Mouse (Mus musculus) macrophage (primary cell): Measurements from ENCODE around the gene Btbd35f12. TPM values are rescaled to one million over a fixed set of nuclear protein-coding genes. Genes with fewer than 3 reads are reported as not detected.
"Not testable (repeated sequence)": the region's sequence is repeated elsewhere in the genome, so short reads cannot be mapped to it uniquely, and the experiment has no call there.

ENCODE experiments used
- H3K27ac ChIP-seq: fragments of 350-480 bp; formaldehyde crosslinking; 2 replicates; pipeline ENCODE4 v1.9.0; 2021
- H3K36me3 ChIP-seq: fragments of 350-480 bp; formaldehyde crosslinking; 2 replicates; pipeline ENCODE4 v1.9.0; 2021; ENCODE audit errors: inconsistent target
- H3K4me3 ChIP-seq: fragments of 350-480 bp; formaldehyde crosslinking; 2 replicates; pipeline ENCODE4 v1.9.0; 2021; ENCODE audit errors: inconsistent target
- H3K79me2 ChIP-seq: fragments of 350-480 bp; formaldehyde crosslinking; 2 replicates; pipeline ENCODE4 v1.9.0; 2021; ENCODE audit errors: inconsistent target
- WGBS: methylation state at CpG from one replicate; pipeline ENCODE4 v1.1.7; 2026; ENCODE audit warnings: inconsistent platforms; ENCODE audit not compliant: missing documents; 5-methylcytosine and 5-hydroxymethylcytosine counted together
- polyA plus RNA-seq: library from polyadenylated mRNA; stranded (reverse); fragments of 250-400 nt; gene quantifications from 3 replicates; pipeline ENCODE4 v1.2.4, GENCODE M21; 2018; ENCODE audit warnings: inconsistent platforms
- total RNA-seq, 78 experiments: library from RNA; depleted of rRNA; stranded (reverse); fragments of 250-400 nt; gene quantifications; 1 replicate in 9 of 78; 2 replicates in 24 of 78; 3 replicates in 43 of 78; 4 replicates in 2 of 78; pipeline ENCODE4 v1.2.4; 2018; ENCODE audit warnings: inconsistent platforms in 56 of 78

Gene Btbd35f12
- not detected for total RNA-seq (2018; cell fraction: chromatin; rRNA removed)
- not detected for total RNA-seq (2018; cell fraction: cytosol; rRNA removed)
- total RNA-seq (2018; cell fraction: nucleus; rRNA removed) = not detected
- not detected in 3 replicates for polyA plus RNA-seq

DNA sequence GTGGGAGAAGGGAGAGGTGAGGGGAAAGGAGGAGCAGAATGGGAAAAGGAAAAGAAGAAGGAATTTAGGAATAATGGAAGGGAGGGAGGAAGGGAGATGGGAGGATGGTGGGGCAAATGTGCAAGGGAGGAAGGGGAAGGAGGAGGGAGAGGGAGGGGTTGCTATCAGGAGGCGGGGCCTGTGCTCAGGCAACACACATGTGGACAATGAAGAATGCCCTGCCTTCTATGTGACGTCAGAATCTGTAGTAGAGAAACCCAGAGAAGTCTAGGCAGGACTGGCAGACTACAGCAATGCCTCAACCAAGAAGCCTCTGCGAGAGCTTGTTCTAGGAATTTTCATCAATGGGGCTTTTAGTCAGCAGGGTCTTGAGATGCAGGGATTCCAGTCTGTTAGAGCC, at the start of gene Btbd35f12:
TSS of gene Btbd35f12 (plus strand) at position 301 of the 400 bp plus-strand sequence.
- not testable (repeated sequence) for H3K27ac ChIP-seq, H3K4me3 ChIP-seq, H3K79me2 ChIP-seq, H3K36me3 ChIP-seq
- no CpG with 5 or more reads among the region's 3 CpGs for WGBS

DNA sequence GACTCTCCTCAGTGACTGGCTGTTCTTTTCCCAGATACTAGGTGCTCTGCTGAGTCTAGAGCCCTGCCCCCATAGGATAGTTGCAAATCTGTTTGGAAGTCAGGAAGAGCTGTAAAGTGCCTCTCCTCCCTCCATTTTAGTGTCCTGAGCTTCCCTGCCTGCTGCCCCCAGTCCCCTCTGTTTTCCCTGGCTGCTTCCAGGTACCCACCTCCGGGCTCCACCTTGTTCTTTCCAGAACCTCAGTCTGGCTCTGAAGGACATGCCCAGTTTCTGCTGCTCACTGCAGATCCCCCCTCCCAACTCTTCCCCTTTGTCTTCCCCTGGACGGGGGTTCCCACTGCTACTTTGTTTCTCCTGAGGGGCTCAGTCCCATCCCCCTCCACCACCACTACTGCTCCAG, 40.1 kb downstream of the Btbd35f12 start:
- WGBS = 83% methylated on average over 1 of the region's 2 CpGs
- not testable (repeated sequence) for H3K79me2 ChIP-seq, H3K36me3 ChIP-seq, H3K4me3 ChIP-seq, H3K27ac ChIP-seq

Other genes with a start within 250 kb of the Btbd35f12 start
- not detected in 3 replicates for gene Spin2-ps6, start 78.5 kb upstream of the Btbd35f12 start, polyA plus RNA-seq